Mouse (Mus musculus) heart, postnatal 0 days (tissue): ENCODE results near the gene Dph5.

Source experiments
- CTCF ChIP-seq: IDR thresholded peaks from 2 replicates; pipeline ENCODE4 v1.5.1; 2016; ENCODE audit warnings: antibody characterized with exemption, control low read depth, low read depth
- EP300 ChIP-seq: IDR thresholded peaks from 2 replicates; pipeline ENCODE4 v1.6.1; 2016; ENCODE audit warnings: antibody characterized with exemption, low read depth

DNA sequence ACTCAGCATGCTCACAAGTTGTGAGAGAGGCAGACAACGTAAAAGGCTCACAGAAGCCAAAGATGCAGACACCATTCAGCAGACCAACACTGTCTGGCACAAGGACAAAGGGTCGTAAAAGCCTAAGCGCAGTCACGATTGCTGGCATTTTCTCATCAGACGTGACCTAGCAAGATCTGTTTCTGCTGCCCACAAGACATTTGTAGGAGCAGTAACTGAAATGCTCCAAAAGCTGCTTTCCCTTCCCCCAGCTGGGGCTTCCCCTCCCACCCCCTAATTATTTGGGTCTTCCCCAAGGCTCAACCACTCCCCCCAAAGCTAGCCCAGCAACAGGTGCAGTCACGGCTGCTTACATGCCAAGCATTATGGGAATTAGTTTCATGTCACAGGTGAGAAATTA is 12.1 kb upstream of the Dph5 start:
- TF ChIP-seq CTCF (no peak), EP300 (no peak)
